Mouse (Mus musculus): ENCODE measurements at regions not wholly inside any gene's neighbourhood (a gene's known extent, or its start where the extent isn't known, plus 50 kb on each side); places are given as distances from the start of the nearest gene placed in this dataset.
"Not testable (repeated sequence)": the region's sequence is repeated elsewhere in the genome, so short reads cannot be mapped to it uniquely, and the experiment has no call there.

DNA sequence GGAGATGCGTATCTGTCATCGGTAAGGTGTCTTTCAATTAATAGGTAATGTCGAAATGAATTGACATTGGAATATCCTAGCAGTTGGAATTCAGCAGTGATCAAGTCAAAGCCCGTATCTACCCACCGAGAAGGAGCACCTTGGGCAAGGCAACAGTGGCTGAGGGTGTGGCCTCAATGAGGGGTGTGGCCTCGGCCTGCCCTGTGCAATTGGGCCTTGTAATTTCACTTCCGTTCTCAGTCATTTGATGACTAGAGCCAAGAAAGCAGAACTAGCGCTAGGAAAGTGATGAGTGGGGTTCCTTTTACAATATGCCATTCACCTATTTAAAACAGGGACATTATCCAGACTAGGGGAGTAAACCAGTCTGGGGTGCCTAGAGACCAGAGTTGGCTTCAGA, 77.6 kb downstream of the Elovl4 start:
- no peak overlapping the region for H3K4me3 ChIP-seq (ENCODE audit: low read depth, low read length)
- H3K4me1 ChIP-seq (ENCODE audit: control insufficient read depth, insufficient read depth, low read length) = peaks cover 4% of the 10 kb centered on the region; the same call in 1 of the 2 replicates
- H3K36me3 ChIP-seq (ENCODE audit: control insufficient read depth, insufficient read depth, low read length) = no peaks in the 10 kb centered on the region
- no peak overlapping the region for H3K9ac ChIP-seq (replicated peaks; ENCODE audit: low read depth, low read length)
- no peak overlapping the region for H3K4me2 ChIP-seq (ENCODE audit: low read depth, low read length)
- no peaks in the 10 kb centered on the region for H3K9me3 ChIP-seq (ENCODE audit: control insufficient read depth, low read length)
- no peak overlapping the region for H3K27ac ChIP-seq (ENCODE audit: low read depth, low read length)
- H3K27me3 ChIP-seq (ENCODE audit: control insufficient read depth, insufficient read depth, low read length) = no peaks in the 10 kb centered on the region
- ATAC-seq (ENCODE audit: low read depth) = no peak
- 88% methylated on average over 8 of the region's 8 CpGs for WGBS

DNA sequence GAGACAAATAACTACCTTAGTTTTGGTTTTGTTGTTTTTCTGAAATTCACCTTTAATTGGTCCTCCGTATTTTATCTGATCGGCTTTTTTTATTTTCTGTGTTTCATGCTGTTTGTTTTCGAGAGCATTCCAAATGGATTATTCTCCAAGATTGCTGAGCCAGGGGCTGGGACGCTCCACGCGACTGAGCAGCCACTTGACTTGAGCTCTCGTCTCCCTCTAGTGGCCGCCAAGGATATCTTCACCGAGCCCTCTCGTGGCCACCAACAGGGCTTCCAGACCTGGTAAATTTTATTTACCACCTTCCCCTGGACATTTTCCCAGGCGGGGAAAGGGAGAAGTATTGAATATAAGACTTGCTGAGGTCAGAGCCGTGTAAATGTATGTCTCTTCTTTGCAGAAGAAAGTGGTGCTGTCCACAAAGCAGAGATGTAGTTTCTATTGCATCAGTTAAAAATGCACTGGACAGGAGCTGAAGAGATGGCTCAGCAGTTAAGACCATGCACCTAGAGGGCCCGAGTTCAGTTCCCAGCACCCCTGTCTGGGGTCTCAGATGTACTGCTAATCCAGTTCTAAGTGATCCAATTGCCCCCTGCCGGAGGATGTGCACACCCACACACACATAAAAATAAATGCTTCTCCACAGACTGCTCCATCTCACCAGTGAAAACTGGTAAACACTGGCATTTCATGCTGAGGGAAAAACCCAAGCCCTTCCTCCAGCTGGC, 78.5 kb downstream of the Elovl4 start:
- ATAC-seq (ENCODE audit: low read depth) = peak; percentile 95
- H3K9me3 ChIP-seq (ENCODE audit: control insufficient read depth, low read length) = no peaks in the 10 kb centered on the region
- H3K4me3 ChIP-seq (ENCODE audit: low read depth, low read length) = peak overlapping the region; percentile 17; the same call in 1 of the 2 replicates
- peaks cover 4% of the 10 kb centered on the region; the same call in 1 of the 2 replicates for H3K4me1 ChIP-seq (ENCODE audit: control insufficient read depth, insufficient read depth, low read length)
- WGBS = 14% methylated on average over 14 of the region's 14 CpGs
- no peaks in the 10 kb centered on the region for H3K27me3 ChIP-seq (ENCODE audit: control insufficient read depth, insufficient read depth, low read length)
- H3K4me2 ChIP-seq (ENCODE audit: low read depth, low read length) = peak overlapping the region; percentile 46
- H3K27ac ChIP-seq (ENCODE audit: low read depth, low read length) = no peak overlapping the region
- H3K36me3 ChIP-seq (ENCODE audit: control insufficient read depth, insufficient read depth, low read length) = no peaks in the 10 kb centered on the region
- no peak overlapping the region for H3K9ac ChIP-seq (replicated peaks; ENCODE audit: low read depth, low read length)

DNA sequence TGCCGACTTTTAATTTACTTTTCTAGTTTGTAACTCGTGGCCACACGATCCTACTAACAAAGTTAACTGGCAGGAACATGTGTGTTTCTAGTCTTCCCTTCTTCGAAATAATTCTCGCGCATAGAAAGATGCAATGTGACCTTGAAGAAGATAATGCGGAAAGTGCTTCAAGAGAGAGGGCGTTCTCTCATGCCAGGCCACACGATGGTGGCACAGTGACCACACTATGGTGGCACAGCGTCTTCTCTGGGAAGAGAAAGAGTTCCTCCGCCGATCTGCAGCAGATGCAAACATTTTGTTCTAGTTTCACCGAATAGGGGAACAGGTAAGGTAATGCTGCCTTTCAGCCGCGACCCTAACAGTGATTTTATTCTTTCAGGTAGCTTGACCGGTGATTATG, 79.1 kb downstream of the Elovl4 start:
- Histone ChIP-seq H3K27ac (ENCODE audit: low read depth, low read length) (no peak overlapping the region), H3K27me3 (ENCODE audit: control insufficient read depth, insufficient read depth, low read length) (no peaks in the 10 kb centered on the region), H3K4me1 (ENCODE audit: control insufficient read depth, insufficient read depth, low read length) (peaks cover 4% of the 10 kb centered on the region; the same call in 1 of the 2 replicates), H3K9ac (replicated peaks; ENCODE audit: low read depth, low read length) (no peak overlapping the region), H3K4me2 (ENCODE audit: low read depth, low read length) (peak overlapping the region; percentile 46), H3K4me3 (ENCODE audit: low read depth, low read length) (peak overlapping the region; percentile 17; the same call in 1 of the 2 replicates), H3K36me3 (ENCODE audit: control insufficient read depth, insufficient read depth, low read length) (no peaks in the 10 kb centered on the region), H3K9me3 (ENCODE audit: control insufficient read depth, low read length) (no peaks in the 10 kb centered on the region)
- WGBS = 46% methylated on average over 16 of the region's 16 CpGs
- ATAC-seq (ENCODE audit: low read depth) = peak; percentile 32

DNA sequence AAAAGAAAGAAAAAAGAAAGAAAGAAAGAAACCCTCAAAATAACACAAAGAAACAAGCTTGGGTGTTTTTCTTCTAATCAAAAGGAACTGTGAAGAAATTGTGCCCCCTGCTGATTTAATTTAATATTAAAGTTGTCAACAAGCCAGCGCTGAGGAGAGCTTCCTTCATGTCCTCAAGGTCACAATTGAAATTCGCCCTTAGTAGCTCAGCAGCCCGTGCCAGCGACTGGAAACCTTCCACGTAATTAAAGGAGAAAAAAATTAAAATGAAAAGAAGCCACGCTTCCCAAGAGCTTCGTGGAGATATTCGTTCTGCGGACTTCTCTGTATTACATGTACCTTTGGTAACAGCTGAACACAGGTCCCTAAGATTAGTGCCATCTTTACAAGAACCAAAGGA, 80.0 kb downstream of the Elovl4 start:
- no peak overlapping the region for H3K4me2 ChIP-seq (ENCODE audit: low read depth, low read length)
- no peak overlapping the region for H3K9ac ChIP-seq (replicated peaks; ENCODE audit: low read depth, low read length)
- no peak for ATAC-seq (ENCODE audit: low read depth)
- no peak overlapping the region for H3K27ac ChIP-seq (ENCODE audit: low read depth, low read length)
- 48% methylated on average over 9 of the region's 9 CpGs for WGBS
- H3K36me3 ChIP-seq (ENCODE audit: control insufficient read depth, insufficient read depth, low read length) = no peaks in the 10 kb centered on the region
- no peak overlapping the region for H3K4me3 ChIP-seq (ENCODE audit: low read depth, low read length)
- peaks cover 4% of the 10 kb centered on the region; the same call in 1 of the 2 replicates for H3K4me1 ChIP-seq (ENCODE audit: control insufficient read depth, insufficient read depth, low read length)
- H3K27me3 ChIP-seq (ENCODE audit: control insufficient read depth, insufficient read depth, low read length) = no peaks in the 10 kb centered on the region
- no peaks in the 10 kb centered on the region for H3K9me3 ChIP-seq (ENCODE audit: control insufficient read depth, low read length)

DNA sequence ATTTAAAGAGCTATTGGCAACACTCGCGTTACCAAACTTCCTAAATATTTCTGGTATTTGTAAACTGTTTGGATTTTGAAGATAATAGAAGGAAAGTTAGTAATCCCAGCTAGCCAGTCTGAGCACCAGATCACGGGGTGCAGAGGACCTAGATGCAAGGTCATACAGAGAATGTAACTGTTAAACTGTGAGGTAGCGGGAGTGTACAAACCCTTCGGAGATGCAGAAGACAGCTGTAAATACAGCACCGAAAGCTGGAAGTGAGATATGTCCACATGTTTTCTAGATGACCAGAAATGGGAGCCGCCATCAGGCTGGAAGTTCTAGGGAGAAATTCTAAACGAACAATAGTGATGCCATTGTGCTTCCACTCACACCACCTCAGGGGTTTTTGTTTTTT, 80.5 kb downstream of the Elovl4 start:
- Histone ChIP-seq H3K27me3 (ENCODE audit: control insufficient read depth, insufficient read depth, low read length) (no peaks in the 10 kb centered on the region), H3K36me3 (ENCODE audit: control insufficient read depth, insufficient read depth, low read length) (no peaks in the 10 kb centered on the region), H3K4me1 (ENCODE audit: control insufficient read depth, insufficient read depth, low read length) (peaks cover 4% of the 10 kb centered on the region; the same call in 1 of the 2 replicates), H3K27ac (ENCODE audit: low read depth, low read length) (no peak overlapping the region), H3K9me3 (ENCODE audit: control insufficient read depth, low read length) (no peaks in the 10 kb centered on the region), H3K4me3 (ENCODE audit: low read depth, low read length) (no peak overlapping the region), H3K4me2 (ENCODE audit: low read depth, low read length) (no peak overlapping the region), H3K9ac (replicated peaks; ENCODE audit: low read depth, low read length) (no peak overlapping the region)
- ATAC-seq (ENCODE audit: low read depth) = no peak
- 83% methylated on average over 8 of the region's 8 CpGs for WGBS

DNA sequence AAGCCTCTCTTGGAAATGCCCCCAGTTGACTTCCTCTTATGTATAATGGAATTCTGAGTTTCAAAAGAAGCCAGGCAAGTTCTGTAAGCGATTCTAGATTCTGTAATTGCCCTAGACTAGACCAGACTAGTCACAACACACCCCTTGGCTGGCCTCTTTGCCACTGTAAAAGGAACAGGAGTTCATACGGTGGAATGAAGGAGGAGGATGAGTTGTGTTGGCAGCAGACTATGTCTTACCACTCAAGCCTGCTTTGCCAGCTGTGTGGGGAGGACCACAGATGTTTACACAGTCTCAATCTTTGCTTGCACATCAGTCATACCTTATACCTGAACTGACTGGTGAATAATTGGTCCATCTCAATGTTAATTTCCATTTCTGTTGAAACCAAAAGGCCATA, 85.1 kb downstream of the Elovl4 start:
- Histone ChIP-seq H3K4me1 (ENCODE audit: control insufficient read depth, insufficient read depth, low read length) (no peaks in the 10 kb centered on the region), H3K9ac (replicated peaks; ENCODE audit: low read depth, low read length) (no peak overlapping the region), H3K27ac (ENCODE audit: low read depth, low read length) (no peak overlapping the region), H3K4me3 (ENCODE audit: low read depth, low read length) (no peak overlapping the region), H3K9me3 (ENCODE audit: control insufficient read depth, low read length) (no peaks in the 10 kb centered on the region), H3K27me3 (ENCODE audit: control insufficient read depth, insufficient read depth, low read length) (no peaks in the 10 kb centered on the region), H3K4me2 (ENCODE audit: low read depth, low read length) (no peak overlapping the region), H3K36me3 (ENCODE audit: control insufficient read depth, insufficient read depth, low read length) (no peaks in the 10 kb centered on the region)
- no peak for ATAC-seq (ENCODE audit: low read depth)
- WGBS = 74% methylated on average over 2 of the region's 2 CpGs

DNA sequence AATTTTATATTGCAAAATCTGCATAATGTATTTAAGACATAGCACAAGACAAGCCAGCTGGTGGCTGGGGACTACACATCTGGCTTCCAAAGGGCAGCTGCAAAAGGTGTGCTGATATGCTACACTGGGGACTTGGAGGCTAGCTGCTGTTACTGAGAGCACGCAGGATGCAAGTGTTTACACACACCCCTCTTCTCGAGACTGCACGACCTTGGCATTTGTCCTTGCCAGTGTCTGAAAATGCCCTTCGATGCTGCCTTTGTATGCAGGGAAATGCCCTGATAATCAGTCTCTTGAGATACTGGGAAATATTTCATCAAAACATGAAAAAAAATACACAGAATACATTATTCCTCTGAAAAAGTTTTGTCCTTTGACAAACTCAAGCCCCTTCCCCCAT, 86.3 kb downstream of the Elovl4 start:
- Histone ChIP-seq H3K9me3 (ENCODE audit: control insufficient read depth, low read length) (no peaks in the 10 kb centered on the region), H3K27ac (ENCODE audit: low read depth, low read length) (no peak overlapping the region), H3K4me3 (ENCODE audit: low read depth, low read length) (no peak overlapping the region), H3K4me2 (ENCODE audit: low read depth, low read length) (no peak overlapping the region), H3K27me3 (ENCODE audit: control insufficient read depth, insufficient read depth, low read length) (no peaks in the 10 kb centered on the region), H3K9ac (replicated peaks; ENCODE audit: low read depth, low read length) (no peak overlapping the region), H3K4me1 (ENCODE audit: control insufficient read depth, insufficient read depth, low read length) (no peaks in the 10 kb centered on the region), H3K36me3 (ENCODE audit: control insufficient read depth, insufficient read depth, low read length) (no peaks in the 10 kb centered on the region)
- ATAC-seq (ENCODE audit: low read depth) = no peak
- WGBS = 79% methylated on average over 4 of the region's 4 CpGs

DNA sequence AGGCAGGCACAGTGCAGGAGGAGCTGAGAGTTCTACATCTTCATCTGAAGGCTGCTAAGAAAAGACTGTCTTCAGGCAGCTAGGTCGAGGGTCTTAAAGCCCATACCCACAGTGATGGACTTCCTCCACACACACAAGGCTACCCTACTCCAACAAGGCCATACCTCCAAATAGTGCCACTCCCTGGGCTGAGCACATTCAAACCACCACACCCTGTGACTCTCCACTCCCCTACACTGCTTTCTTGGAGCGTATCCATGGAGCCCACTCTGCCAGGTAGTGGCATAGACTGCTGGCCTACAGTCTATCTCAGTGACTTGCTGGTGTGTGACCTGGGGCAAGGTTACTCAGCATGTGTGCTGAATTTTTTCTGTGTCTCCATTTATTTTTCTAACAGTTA, 88.0 kb downstream of the Elovl4 start:
- not testable (repeated sequence) for H3K27ac ChIP-seq (ENCODE audit: low read depth, low read length); H3K27me3 ChIP-seq (ENCODE audit: control insufficient read depth, insufficient read depth, low read length); H3K9me3 ChIP-seq (ENCODE audit: control insufficient read depth, low read length); ATAC-seq (ENCODE audit: low read depth); H3K4me2 ChIP-seq (ENCODE audit: low read depth, low read length); H3K9ac ChIP-seq (replicated peaks; ENCODE audit: low read depth, low read length); H3K36me3 ChIP-seq (ENCODE audit: control insufficient read depth, insufficient read depth, low read length); H3K4me1 ChIP-seq (ENCODE audit: control insufficient read depth, insufficient read depth, low read length); H3K4me3 ChIP-seq (ENCODE audit: low read depth, low read length)
- 96% methylated on average over 2 of the region's 2 CpGs for WGBS

DNA sequence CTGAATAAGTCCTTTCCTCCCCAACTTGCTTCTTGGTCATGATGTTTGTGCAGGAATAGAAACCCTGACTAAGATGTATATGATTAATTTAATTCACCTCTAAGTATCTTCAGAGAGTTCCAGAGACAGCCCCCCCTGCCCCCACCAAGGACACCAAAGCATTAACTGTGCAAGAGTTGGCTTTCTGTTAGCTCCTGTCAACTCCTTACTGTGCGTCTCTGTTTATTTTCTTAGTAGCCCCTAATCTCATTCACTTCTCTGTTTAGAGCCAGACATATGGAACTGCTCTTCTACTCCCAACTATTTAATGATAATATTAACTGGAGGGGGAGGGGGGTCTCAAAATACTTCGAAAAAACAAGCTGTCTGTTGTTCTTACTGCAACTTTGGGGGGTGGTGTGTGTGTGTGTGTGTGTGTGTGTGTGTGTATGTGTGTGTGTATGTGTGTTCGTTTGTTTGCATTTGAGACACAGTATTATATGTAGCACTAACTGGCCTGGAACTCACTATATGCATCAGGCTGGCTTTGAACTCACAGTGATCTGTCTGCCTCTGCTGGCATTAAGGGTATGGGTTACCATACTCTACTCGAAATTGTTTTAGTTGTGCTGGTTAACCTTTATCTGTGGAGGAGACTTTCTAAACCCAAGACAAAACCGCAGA, 89.8 kb downstream of the Elovl4 start:
- 82% methylated on average over 5 of the region's 5 CpGs for WGBS
- Histone ChIP-seq H3K9me3 (ENCODE audit: control insufficient read depth, low read length) (no peaks in the 10 kb centered on the region), H3K9ac (replicated peaks; ENCODE audit: low read depth, low read length) (no peak overlapping the region), H3K4me2 (ENCODE audit: low read depth, low read length) (no peak overlapping the region), H3K27ac (ENCODE audit: low read depth, low read length) (no peak overlapping the region), H3K36me3 (ENCODE audit: control insufficient read depth, insufficient read depth, low read length) (no peaks in the 10 kb centered on the region), H3K4me1 (ENCODE audit: control insufficient read depth, insufficient read depth, low read length) (no peaks in the 10 kb centered on the region), H3K4me3 (ENCODE audit: low read depth, low read length) (no peak overlapping the region), H3K27me3 (ENCODE audit: control insufficient read depth, insufficient read depth, low read length) (no peaks in the 10 kb centered on the region)
- ATAC-seq (ENCODE audit: low read depth) = no peak

All from neural tube, embryonic 14.5 days (tissue).